Mouse (Mus musculus) gonadal fat pad, adult 2 months (tissue): Measurements from ENCODE around the gene Cttn. TPM values are rescaled to one million over a fixed set of nuclear protein-coding genes. Genes with fewer than 3 reads are reported as not detected.

Experiments
- DNase-seq: peaks from one replicate; pipeline ENCODE4 v3.0.0-alpha.2; 2012; ENCODE audit warnings: low read depth
- polyA plus RNA-seq: library from polyadenylated mRNA; depleted of rRNA; stranded (reverse); fragments of >200 nt; gene quantifications from 2 replicates; pipeline ENCODE4 v1.2.3, GENCODE M21; 2012; rRNA removed

Gene Cttn
- polyA plus RNA-seq, 1 experiment = 97.6 TPM

GRCm38 (mm10) chr7:144391727-144392126 is 79.1 kb downstream of the Cttn start:
- no peak for DNase-seq

- no peak for DNase-seq
Observed at GRCm38 (mm10) chr7:144390676-144391075, 80.1 kb downstream of the Cttn start.

- no peak for DNase-seq
Observed at GRCm38 (mm10) chr7:144389704-144390103, 81.1 kb downstream of the Cttn start.

GRCm38 (mm10) chr7:144387537-144387936 is 83.3 kb downstream of the Cttn start:
- DNase-seq = no peak

Other genes starting within 250 kb of the Cttn start
- 34.0 and 37.7 TPM in 2 replicates for gene Ppfia1, start 82.7 kb upstream of the Cttn start, polyA plus RNA-seq
- 10.6 TPM in 2 replicates for gene Fadd, start 111.5 kb upstream of the Cttn start, polyA plus RNA-seq